Mouse (Mus musculus): ENCODE results near the gene Gnl3l.

DNA sequence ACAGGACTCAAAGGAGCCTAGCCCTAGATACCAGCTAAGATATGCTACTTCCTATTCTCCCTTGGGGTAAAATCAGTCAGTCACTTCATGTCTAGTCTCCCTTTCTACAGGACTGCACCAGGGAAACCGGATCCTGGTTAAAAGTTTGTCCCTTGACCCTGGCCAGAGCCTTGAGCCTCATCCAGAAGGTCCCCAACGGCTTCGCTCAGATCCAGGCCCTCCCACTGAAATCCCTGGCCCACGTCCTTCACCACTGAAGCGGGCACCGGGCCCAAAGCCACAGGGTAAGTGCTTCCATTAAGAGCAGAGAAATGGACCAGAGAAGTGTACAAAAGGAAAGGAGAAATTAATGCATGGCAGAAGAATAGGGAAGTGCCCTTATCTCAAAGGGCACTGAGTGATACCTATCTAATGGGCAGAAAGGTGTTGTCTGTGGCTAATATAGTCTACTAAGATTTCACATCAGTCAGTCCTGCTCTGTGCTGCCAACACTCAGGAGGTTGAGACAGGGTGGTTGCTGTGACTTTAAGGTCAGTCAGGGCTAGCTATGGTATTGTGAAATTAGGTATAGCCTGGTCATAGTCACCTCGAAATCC is 49.0 kb upstream of the Gnl3l start:
- no peak for TF ChIP-seq E2F4 (IDR thresholded peaks at IDR 0.05; ENCODE audit: borderline replicate concordance, low read depth, low read length)
- no peak for TF ChIP-seq CTCF (IDR thresholded peaks at IDR 0.05 in 2 of 3, conservative IDR thresholded peaks at IDR 0.05 in 1 of 3; ENCODE audit: control insufficient read depth in 1 of 3, insufficient read depth in 1 of 3, low read depth in 2 of 3, low read length in 3 of 3, poor library complexity in 1 of 3, severe bottlenecking in 1 of 3)
- TF ChIP-seq ELF1 (IDR thresholded peaks at IDR 0.05; ENCODE audit: low read depth, low read length) = no peak
- TF ChIP-seq MAX (IDR thresholded peaks at IDR 0.05; ENCODE audit: low read length) = no peak
- no peak for TF ChIP-seq POLR2A (IDR thresholded peaks at IDR 0.05; ENCODE audit: control insufficient read depth in 1 of 2, insufficient read depth in 1 of 2, low read depth in 1 of 2, low read length in 2 of 2, poor library complexity in 1 of 2)
- no peak for TF ChIP-seq USF1 (IDR thresholded peaks at IDR 0.05; ENCODE audit: low read depth, low read length)
- no peak for TF ChIP-seq JUND (IDR thresholded peaks at IDR 0.05; ENCODE audit: low read depth, low read length)

All from MEL (cell line).